Mouse (Mus musculus) forebrain, embryonic 15.5 days (tissue): ENCODE data around the gene Tmem163. TPM values are rescaled to one million over a fixed set of nuclear protein-coding genes. Genes with fewer than 3 reads are reported as not detected.

ENCODE experiments used
- ATAC-seq: fragments of 200-750 bp; cut with Nextera tagmentation; replicated peaks from 2 replicates; pipeline ENCODE4 v1.8.0; 2017; ENCODE audit warnings: mild to moderate bottlenecking, moderate TSS enrichment, moderate library complexity
- H3K27ac ChIP-seq: fragments of 300-500 bp; sonication (generic); replicated peaks from 2 replicates; pipeline ENCODE4 v1.5.1; 2015; ENCODE audit warnings: mild to moderate bottlenecking, inconsistent platforms
- H3K27me3 ChIP-seq: fragments of 300-500 bp; sonication (generic); 2 replicates; pipeline ENCODE4 v1.6.1; 2015; ENCODE audit warnings: inconsistent platforms
- H3K36me3 ChIP-seq: fragments of 300-500 bp; sonication (generic); 2 replicates; pipeline ENCODE4 v1.6.1; 2015; ENCODE audit warnings: mild to moderate bottlenecking, inconsistent platforms
- H3K4me1 ChIP-seq: fragments of 300-500 bp; sonication (generic); 2 replicates; pipeline ENCODE4 v1.6.1; 2015; ENCODE audit warnings: inconsistent platforms
- H3K4me2 ChIP-seq: fragments of 300-500 bp; sonication (generic); replicated peaks from 2 replicates; pipeline ENCODE4 v1.6.1; 2015; ENCODE audit warnings: mild to moderate bottlenecking, inconsistent platforms
- H3K4me3 ChIP-seq: fragments of 300-500 bp; sonication (generic); 2 replicates; pipeline ENCODE4 v1.5.1; 2015; ENCODE audit warnings: mild to moderate bottlenecking, inconsistent platforms
- H3K9ac ChIP-seq: fragments of 300-500 bp; sonication (generic); replicated peaks from 2 replicates; pipeline ENCODE4 v1.6.1; 2015; ENCODE audit warnings: mild to moderate bottlenecking, inconsistent platforms
- H3K9me3 ChIP-seq: fragments of 300-500 bp; sonication (generic); 2 replicates; pipeline ENCODE4 v1.6.1; 2016; ENCODE audit warnings: inconsistent platforms
- WGBS: fragments of 180-500 bp; shearing (Covaris S2); methylation state at CpG from one replicate; pipeline ENCODE4 v1.1.7; 2015; ENCODE audit warnings: mixed read lengths; 5-methylcytosine and 5-hydroxymethylcytosine counted together
- polyA plus RNA-seq: library from polyadenylated mRNA; unstranded; fragments of >200 nt; fragmentation: Nextera tagmentation; extraction: Ambion mirVana; gene quantifications from 2 replicates; pipeline ENCODE4 v1.2.1, GENCODE M21; 2015

Gene Tmem163
- polyA plus RNA-seq, 1 experiment from 2014 or later, result 18.8 TPM

DNA sequence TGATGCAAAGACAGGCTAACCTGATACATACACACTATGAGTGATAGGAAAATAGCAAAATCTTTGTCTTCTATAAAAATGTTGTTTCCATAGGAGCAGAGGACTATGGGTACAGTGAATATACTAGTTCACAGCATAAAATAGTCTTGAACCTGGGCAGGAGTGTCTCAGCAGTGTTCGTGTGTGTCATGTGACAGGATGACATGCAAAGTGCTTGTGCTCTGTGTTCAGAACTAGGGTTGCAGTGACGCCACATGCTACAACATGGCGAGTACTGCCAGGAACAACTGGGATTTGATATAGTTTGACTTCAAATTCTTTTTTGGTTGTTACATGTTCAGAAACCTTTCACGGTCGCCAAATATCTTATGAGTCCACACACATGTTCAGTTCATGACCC lies 92.3 kb downstream of the Tmem163 start:
- H3K4me1 ChIP-seq, result no peaks in the 10 kb centered on the region
- no peak overlapping the region for H3K27ac ChIP-seq
- H3K9me3 ChIP-seq, result no peaks in the 10 kb centered on the region
- WGBS, result 92% methylated on average over 5 of the region's 5 CpGs
- H3K4me2 ChIP-seq, result no peak overlapping the region
- H3K36me3 ChIP-seq, result no peaks in the 10 kb centered on the region
- H3K27me3 ChIP-seq, result no peaks in the 10 kb centered on the region
- H3K4me3 ChIP-seq, result no peak overlapping the region
- ATAC-seq, result no peak
- H3K9ac ChIP-seq, result no peak overlapping the region

GRCm38 (mm10) chr1:127586156-127586555 lies 93.2 kb downstream of the Tmem163 start:
- H3K27me3 ChIP-seq, result no peaks in the 10 kb centered on the region
- no peaks in the 10 kb centered on the region for H3K36me3 ChIP-seq
- H3K4me3 ChIP-seq, result no peak overlapping the region
- H3K27ac ChIP-seq, result no peak overlapping the region
- WGBS, result 93% methylated on average over 1 of the region's 1 CpGs
- H3K9me3 ChIP-seq, result no peaks in the 10 kb centered on the region
- H3K4me1 ChIP-seq, result no peaks in the 10 kb centered on the region
- H3K4me2 ChIP-seq, result no peak overlapping the region
- H3K9ac ChIP-seq, result no peak overlapping the region
- no peak for ATAC-seq

DNA sequence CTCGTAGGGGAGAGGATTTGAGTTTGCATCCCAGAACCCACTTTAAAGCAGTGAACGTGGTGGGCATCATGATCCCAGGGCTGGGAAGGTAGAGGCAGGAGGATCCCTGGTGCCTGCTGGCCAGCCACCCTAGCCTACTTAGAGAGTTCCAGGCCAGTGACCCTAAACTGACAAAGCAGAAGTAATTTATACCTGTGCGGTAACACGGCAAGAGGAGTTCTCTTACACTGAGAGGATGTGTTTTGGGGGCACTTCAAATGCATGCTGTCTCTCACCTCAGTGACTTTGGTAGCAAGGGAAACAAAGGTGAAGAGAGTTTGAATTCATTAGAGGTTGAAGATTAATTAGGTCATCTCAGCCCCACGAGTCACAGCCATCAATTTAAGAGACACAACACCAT lies 101.4 kb downstream of the Tmem163 start:
- H3K9me3 ChIP-seq, result no peaks in the 10 kb centered on the region
- no peak overlapping the region for H3K4me3 ChIP-seq
- no peak overlapping the region for H3K4me2 ChIP-seq
- peaks cover 19% of the 10 kb centered on the region for H3K4me1 ChIP-seq
- no peak overlapping the region for H3K27ac ChIP-seq
- 57% methylated on average over 5 of the region's 5 CpGs for WGBS
- no peaks in the 10 kb centered on the region for H3K36me3 ChIP-seq
- H3K9ac ChIP-seq, result no peak overlapping the region
- H3K27me3 ChIP-seq, result no peaks in the 10 kb centered on the region
- no peak for ATAC-seq

DNA sequence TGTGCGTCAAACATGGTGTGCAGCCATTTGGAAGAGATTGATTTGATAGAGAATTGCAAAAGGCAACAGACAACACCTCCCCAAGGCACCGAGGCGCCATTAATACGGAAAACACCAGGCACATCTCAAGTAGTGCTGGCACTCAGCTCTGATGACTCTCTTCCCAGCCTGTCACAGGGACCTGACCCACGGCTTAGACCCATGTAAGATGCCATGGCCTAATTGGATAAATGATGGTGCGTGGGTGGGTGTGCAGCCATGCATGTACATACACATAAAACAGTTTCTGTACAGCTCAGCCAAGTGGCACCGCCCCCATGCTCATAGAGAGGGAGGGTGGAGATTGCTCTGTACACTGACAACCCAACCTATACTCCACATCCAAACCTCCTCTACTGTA lies 102.3 kb downstream of the Tmem163 start:
- Histone ChIP-seq H3K4me2 (peak overlapping the region; percentile 9; the same call in 1 of the 2 replicates), H3K4me1 (peaks cover 19% of the 10 kb centered on the region), H3K36me3 (no peaks in the 10 kb centered on the region), H3K9ac (0 out of 2 replicates have a peak overlapping the region, but pooled peaks have one; percentile 15), H3K27me3 (no peaks in the 10 kb centered on the region), H3K4me3 (no peak overlapping the region), H3K27ac (no peak overlapping the region), H3K9me3 (no peaks in the 10 kb centered on the region)
- ATAC-seq, result peak; percentile 57; the same call in 1 of the 2 replicates
- 21% methylated on average over 7 of the region's 7 CpGs for WGBS

- Histone ChIP-seq H3K4me1 (peaks cover 19% of the 10 kb centered on the region), H3K9ac (0 out of 2 replicates have a peak overlapping the region, but pooled peaks have one; percentile 15), H3K4me2 (peak overlapping the region; percentile 9; the same call in 1 of the 2 replicates), H3K4me3 (no peak overlapping the region), H3K27me3 (no peaks in the 10 kb centered on the region), H3K9me3 (no peaks in the 10 kb centered on the region), H3K27ac (no peak overlapping the region), H3K36me3 (no peaks in the 10 kb centered on the region)
- 6% methylated on average over 8 of the region's 8 CpGs for WGBS
- peak; percentile 21; the same call in 1 of the 2 replicates for ATAC-seq
Observed at GRCm38 (mm10) chr1:127576563-127576962, 102.8 kb downstream of the Tmem163 start.

DNA sequence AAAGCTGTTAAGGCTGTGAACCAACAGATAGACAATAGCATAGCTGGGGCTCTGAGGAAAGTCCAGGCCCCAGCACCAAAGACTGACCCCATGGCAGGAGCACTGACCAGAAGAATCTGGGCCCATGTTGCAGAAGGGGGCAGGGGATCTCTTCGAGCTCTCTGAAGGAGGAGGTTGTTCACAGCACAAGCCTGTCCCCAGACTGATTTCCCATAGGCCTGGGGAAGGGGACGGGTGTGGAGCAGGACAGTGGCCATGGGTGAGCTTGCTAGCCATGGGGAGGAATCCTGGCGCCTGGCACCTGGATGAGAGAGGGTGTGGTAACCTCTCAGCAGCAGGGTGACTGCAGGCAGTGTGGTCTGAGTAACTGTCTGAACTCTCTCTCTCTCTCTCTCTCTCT lies 103.2 kb downstream of the Tmem163 start:
- H3K4me3 ChIP-seq, result no peak overlapping the region
- H3K36me3 ChIP-seq, result no peaks in the 10 kb centered on the region
- no peaks in the 10 kb centered on the region for H3K9me3 ChIP-seq
- no peak overlapping the region for H3K27ac ChIP-seq
- no peaks in the 10 kb centered on the region for H3K27me3 ChIP-seq
- H3K4me2 ChIP-seq, result no peak overlapping the region
- no peak overlapping the region for H3K9ac ChIP-seq
- H3K4me1 ChIP-seq, result peaks cover 19% of the 10 kb centered on the region
- peak; percentile 20; the same call in 1 of the 2 replicates for ATAC-seq
- 16% methylated on average over 3 of the region's 3 CpGs for WGBS

DNA sequence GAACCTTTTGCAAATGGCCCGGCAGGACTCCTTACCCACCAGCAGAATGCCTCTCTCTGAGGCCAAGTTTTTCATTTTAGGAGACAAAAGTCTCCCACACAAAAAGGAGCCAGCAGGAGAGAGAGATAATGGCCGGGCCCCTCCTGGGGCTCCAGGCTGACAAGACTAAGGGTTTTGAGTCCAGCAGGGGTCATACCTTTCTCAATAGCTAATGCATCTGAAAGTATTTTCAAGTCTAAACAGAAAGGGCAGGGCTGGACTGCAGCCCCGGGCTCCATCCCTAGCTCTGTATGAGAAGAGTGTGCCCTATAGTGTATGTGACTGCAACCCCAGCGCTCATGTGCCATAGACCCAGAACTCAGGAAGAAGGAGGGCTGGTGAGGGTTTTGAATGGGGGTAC lies 103.7 kb downstream of the Tmem163 start:
- no peak overlapping the region for H3K9ac ChIP-seq
- H3K4me3 ChIP-seq, result no peak overlapping the region
- peak; percentile 49 for ATAC-seq
- H3K27me3 ChIP-seq, result no peaks in the 10 kb centered on the region
- H3K4me2 ChIP-seq, result no peak overlapping the region
- no peaks in the 10 kb centered on the region for H3K9me3 ChIP-seq
- H3K4me1 ChIP-seq, result peaks cover 19% of the 10 kb centered on the region
- H3K27ac ChIP-seq, result no peak overlapping the region
- no peaks in the 10 kb centered on the region for H3K36me3 ChIP-seq
- WGBS, result 5% methylated on average over 4 of the region's 4 CpGs

- H3K4me2 ChIP-seq, result no peak overlapping the region
- H3K9me3 ChIP-seq, result no peaks in the 10 kb centered on the region
- WGBS, result 55% methylated on average over 3 of the region's 3 CpGs
- no peak overlapping the region for H3K27ac ChIP-seq
- H3K36me3 ChIP-seq, result no peaks in the 10 kb centered on the region
- peaks cover 19% of the 10 kb centered on the region for H3K4me1 ChIP-seq
- H3K9ac ChIP-seq, result no peak overlapping the region
- H3K4me3 ChIP-seq, result no peak overlapping the region
- no peak for ATAC-seq
- H3K27me3 ChIP-seq, result no peaks in the 10 kb centered on the region
Observed at GRCm38 (mm10) chr1:127573186-127573585, 106.2 kb downstream of the Tmem163 start.

GRCm38 (mm10) chr1:127568641-127569040 lies 110.7 kb downstream of the Tmem163 start:
- no peaks in the 10 kb centered on the region for H3K27me3 ChIP-seq
- H3K9ac ChIP-seq, result no peak overlapping the region
- H3K27ac ChIP-seq, result no peak overlapping the region
- no peak overlapping the region for H3K4me3 ChIP-seq
- 51% methylated on average over 3 of the region's 3 CpGs for WGBS
- no peaks in the 10 kb centered on the region for H3K36me3 ChIP-seq
- H3K4me1 ChIP-seq, result no peaks in the 10 kb centered on the region
- H3K9me3 ChIP-seq, result no peaks in the 10 kb centered on the region
- no peak overlapping the region for H3K4me2 ChIP-seq
- no peak for ATAC-seq

GRCm38 (mm10) chr1:127556486-127556845 lies 122.9 kb downstream of the Tmem163 start:
- H3K4me1 ChIP-seq, result no peaks in the 10 kb centered on the region; the same call in none of the 2 replicates
- H3K4me2 ChIP-seq, result no peak overlapping the region
- H3K27me3 ChIP-seq, result no peaks in the 10 kb centered on the region
- H3K9me3 ChIP-seq, result no peaks in the 10 kb centered on the region
- H3K36me3 ChIP-seq, result no peaks in the 10 kb centered on the region
- H3K9ac ChIP-seq, result no peak overlapping the region
- ATAC-seq, result peak; percentile 88
- WGBS, result 30% methylated on average over 2 of the region's 2 CpGs
- peak overlapping the region; percentile 50 for H3K27ac ChIP-seq
- no peak overlapping the region for H3K4me3 ChIP-seq

GRCm38 (mm10) chr1:127555822-127556485 lies 123.4 kb downstream of the Tmem163 start:
- H3K4me2 ChIP-seq, result no peak overlapping the region
- no peaks in the 10 kb centered on the region for H3K36me3 ChIP-seq
- H3K4me3 ChIP-seq, result no peak overlapping the region
- H3K27me3 ChIP-seq, result no peaks in the 10 kb centered on the region
- peak; percentile 85 for ATAC-seq
- H3K4me1 ChIP-seq, result no peaks in the 10 kb centered on the region; the same call in none of the 2 replicates
- WGBS, result 52% methylated on average over 6 of the region's 6 CpGs
- peak overlapping the region; percentile 50 for H3K27ac ChIP-seq
- no peak overlapping the region for H3K9ac ChIP-seq
- H3K9me3 ChIP-seq, result no peaks in the 10 kb centered on the region

DNA sequence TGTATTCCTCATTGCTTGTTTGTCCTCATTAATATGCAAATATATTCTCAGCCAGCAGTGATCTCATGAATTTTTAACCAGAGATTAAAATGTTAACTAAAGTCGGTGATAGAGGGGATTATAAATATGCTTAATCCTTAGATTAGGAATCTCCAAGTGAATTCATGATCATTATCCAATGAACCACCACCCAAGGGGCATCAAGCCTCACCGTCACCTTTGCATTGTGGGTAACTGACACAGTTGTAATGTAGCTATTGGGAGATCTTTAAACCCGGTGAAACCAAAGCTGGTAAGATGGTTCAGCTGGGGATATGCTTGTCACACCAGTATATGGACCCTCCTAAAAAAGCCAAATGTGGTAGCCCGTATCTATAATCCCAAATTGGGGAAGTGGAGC lies 131.3 kb downstream of the Tmem163 start:
- H3K27me3 ChIP-seq, result no peaks in the 10 kb centered on the region
- no peak overlapping the region for H3K4me3 ChIP-seq
- no peak overlapping the region for H3K4me2 ChIP-seq
- no peak overlapping the region for H3K27ac ChIP-seq
- no peak overlapping the region for H3K9ac ChIP-seq
- H3K36me3 ChIP-seq, result no peaks in the 10 kb centered on the region
- WGBS, result 32% methylated on average over 4 of the region's 4 CpGs
- no peak for ATAC-seq
- no peaks in the 10 kb centered on the region for H3K9me3 ChIP-seq
- peaks cover 7% of the 10 kb centered on the region for H3K4me1 ChIP-seq

DNA sequence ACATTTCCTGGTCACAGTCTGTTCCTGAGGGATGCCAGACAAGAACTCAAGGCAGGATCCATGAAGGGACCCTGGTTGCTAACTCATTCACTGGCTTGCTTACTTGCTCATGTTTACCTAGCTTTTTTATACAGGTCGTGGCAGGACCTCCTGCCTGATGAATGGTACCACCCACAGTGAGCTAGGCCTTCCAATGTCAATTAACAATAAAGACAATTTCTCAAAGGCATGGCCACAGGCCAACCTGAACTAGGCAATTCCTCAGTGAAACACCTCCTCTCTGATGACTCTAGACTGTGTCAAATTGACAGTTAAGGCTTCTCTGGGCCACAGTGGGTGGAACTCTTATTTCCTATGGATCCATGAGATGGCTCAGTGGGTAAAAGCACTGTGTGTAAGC lies 136.6 kb downstream of the Tmem163 start:
- Histone ChIP-seq H3K4me3 (no peak overlapping the region), H3K4me1 (peaks cover 9% of the 10 kb centered on the region), H3K4me2 (no peak overlapping the region), H3K27me3 (0 out of 2 replicates have a peak, but pooled peaks cover 5% of the 10 kb centered on the region), H3K27ac (no peak overlapping the region), H3K9me3 (no peaks in the 10 kb centered on the region), H3K9ac (no peak overlapping the region), H3K36me3 (no peaks in the 10 kb centered on the region)
- 22% methylated on average over 1 of the region's 1 CpGs for WGBS
- no peak for ATAC-seq
